Mouse (Mus musculus) forebrain, embryonic 14.5 days (tissue): ENCODE results near the gene Agtpbp1. TPM values are rescaled to one million over a fixed set of nuclear protein-coding genes. Genes with fewer than 3 reads are reported as not detected.

ENCODE experiments used
- ATAC-seq: fragments of 200-750 bp; cut with Nextera tagmentation; 2 replicates; pipeline ENCODE4 v1.8.0; 2017; ENCODE audit warnings: mild to moderate bottlenecking, moderate library complexity
- DNase-seq: peaks from one replicate; pipeline ENCODE4 v3.0.0-alpha.2; 2015; ENCODE audit warnings: low spot score
- H3K27ac ChIP-seq: fragments of 300-500 bp; sonication (generic); 2 replicates; pipeline ENCODE4 v1.5.1; 2014; ENCODE audit warnings: low read depth, mild to moderate bottlenecking, control low read depth, low read length, moderate library complexity
- H3K27me3 ChIP-seq: fragments of 300-500 bp; sonication (generic); replicated peaks from 2 replicates; pipeline ENCODE4 v1.6.1; 2014; ENCODE audit warnings: low read length, control low read depth, mixed read lengths; ENCODE audit not compliant: control insufficient read depth, insufficient read depth
- H3K36me3 ChIP-seq: fragments of 300-500 bp; sonication (generic); 2 replicates; pipeline ENCODE4 v1.6.1; 2014; ENCODE audit warnings: low read length, control low read depth; ENCODE audit not compliant: control insufficient read depth, insufficient read depth
- H3K4me1 ChIP-seq: fragments of 300-500 bp; sonication (generic); 2 replicates; pipeline ENCODE4 v1.6.1; 2014; ENCODE audit warnings: antibody characterized with exemption, low read length, control low read depth; ENCODE audit not compliant: control insufficient read depth, insufficient read depth
- H3K4me2 ChIP-seq: fragments of 300-500 bp; sonication (generic); 2 replicates; pipeline ENCODE4 v1.6.1; 2014; ENCODE audit warnings: mild to moderate bottlenecking, control low read depth, low read length
- H3K4me3 ChIP-seq: fragments of 300-500 bp; sonication (generic); 2 replicates; pipeline ENCODE4 v1.5.1; 2014; ENCODE audit warnings: low read depth, low read length, control low read depth
- H3K9ac ChIP-seq: fragments of 300-500 bp; sonication (generic); 2 replicates; pipeline ENCODE4 v1.6.1; 2014; ENCODE audit warnings: mild to moderate bottlenecking, low read length, control low read depth, moderate library complexity
- H3K9me3 ChIP-seq: fragments of 300-500 bp; sonication (generic); replicated peaks from 2 replicates; pipeline ENCODE4 v1.6.1; 2016; ENCODE audit warnings: low read length, control low read depth, mixed read lengths; ENCODE audit not compliant: control insufficient read depth
- whole genome bisulfite sequencing: fragments of 180-500 bp; shearing (Covaris S2); extraction: QIAGEN DNeasy Blood & Tissue Kit; methylation state at CpG from one replicate; pipeline ENCODE4 v1.1.7; 2014; 5-methylcytosine and 5-hydroxymethylcytosine counted together
- polyA plus RNA-seq: library from polyadenylated mRNA; unstranded; fragments of >200 nt; fragmentation: Nextera tagmentation; extraction: Ambion mirVana; gene quantifications from 2 replicates; pipeline ENCODE4 v1.2.1, GENCODE M21; 2014

Gene Agtpbp1
- polyA plus RNA-seq, 1 experiment from 2014 or later: 51.8 TPM

DNA sequence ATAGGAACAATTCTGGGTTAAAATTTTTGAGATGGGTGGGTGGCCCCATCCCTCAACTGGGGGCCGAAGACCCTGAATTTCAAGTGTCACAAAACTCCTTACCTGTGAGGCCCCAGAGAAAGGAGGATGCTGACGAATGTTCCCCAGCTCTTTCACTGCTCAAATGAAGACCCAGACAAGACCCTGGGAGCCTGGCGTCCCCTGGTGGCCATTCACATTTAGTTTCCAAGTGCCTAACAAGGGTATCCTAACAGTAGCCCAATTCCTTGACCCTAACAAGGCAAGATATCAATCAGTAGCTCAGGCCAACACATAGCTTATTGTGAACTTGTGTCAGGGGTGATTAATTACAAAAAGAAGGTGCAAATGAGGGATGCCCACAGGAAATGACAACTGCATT lies 187.5 kb downstream of the Agtpbp1 start:
- Histone ChIP-seq H3K36me3 (no peaks in the 10 kb centered on the region), H3K4me1 (peaks cover 9% of the 10 kb centered on the region), H3K9me3 (no peaks in the 10 kb centered on the region), H3K4me2 (no peak overlapping the region), H3K27me3 (no peaks in the 10 kb centered on the region), H3K9ac (no peak overlapping the region), H3K4me3 (no peak overlapping the region), H3K27ac (no peak overlapping the region)
- peak; percentile 61 for DNase-seq
- ATAC-seq: no peak
- WGBS: 33% methylated on average over 3 of the region's 3 CpGs

Other genes with a start within 250 kb of the Agtpbp1 start
- 152 and 157 TPM in 2 replicates for gene Naa35, start within 50 bp of the Agtpbp1 start, polyA plus RNA-seq
- 50.1 and 57.7 TPM in 2 replicates for gene Golm1, start 90.6 kb upstream of the Agtpbp1 start, polyA plus RNA-seq
- gene 4921517D22Rik, start 108.9 kb upstream of the Agtpbp1 start, polyA plus RNA-seq: not detected in 2 replicates
- gene Spata31d1a, start 125.1 kb upstream of the Agtpbp1 start, polyA plus RNA-seq: not detected in 2 replicates
- gene Spata31d1b, start 127.1 kb upstream of the Agtpbp1 start, polyA plus RNA-seq: not detected in 2 replicates
- not detected in 2 replicates for gene Spata31d1d, start 146.5 kb upstream of the Agtpbp1 start, polyA plus RNA-seq
- gene 1700014D04Rik, start 161.5 kb upstream of the Agtpbp1 start, polyA plus RNA-seq: 0.19 TPM in 1 of 2 replicates, not detected in the other
- 178 and 191 TPM in 2 replicates for gene Isca1, start 184.6 kb upstream of the Agtpbp1 start, polyA plus RNA-seq
- not detected in 2 replicates for gene Gm49354, start 197.0 kb upstream of the Agtpbp1 start, polyA plus RNA-seq
- gene Tut7, start 237.9 kb upstream of the Agtpbp1 start, polyA plus RNA-seq: 33.5 and 43.0 TPM in 2 replicates